Mouse (Mus musculus) heart, embryonic 10.5 days (tissue): Measurements from ENCODE around the gene Abtb2. TPM values are rescaled to one million over a fixed set of nuclear protein-coding genes. Genes with fewer than 3 reads are reported as not detected.

Experiments used
- DNase-seq: peaks from one replicate; pipeline ENCODE4 v3.0.0-alpha.2; 2017; ENCODE audit warnings: low spot score
- H3K27ac ChIP-seq: fragments of 300-500 bp; sonication (generic); 2 replicates; pipeline ENCODE4 v1.5.1; 2016; ENCODE audit warnings: mild to moderate bottlenecking
- H3K27me3 ChIP-seq: fragments of 300-500 bp; sonication (generic); 2 replicates; pipeline ENCODE4 v1.6.1; 2016; ENCODE audit warnings: mild to moderate bottlenecking; ENCODE audit not compliant: poor library complexity, insufficient read depth, severe bottlenecking
- H3K36me3 ChIP-seq: fragments of 300-500 bp; sonication (generic); 2 replicates; pipeline ENCODE4 v1.6.1; 2016; ENCODE audit warnings: mild to moderate bottlenecking, moderate library complexity
- H3K4me1 ChIP-seq: fragments of 300-500 bp; sonication (generic); 2 replicates; pipeline ENCODE4 v1.6.1; 2016; ENCODE audit warnings: mild to moderate bottlenecking
- H3K4me3 ChIP-seq: fragments of 300-500 bp; sonication (generic); 2 replicates; pipeline ENCODE4 v1.5.1; 2016; ENCODE audit warnings: mild to moderate bottlenecking, moderate library complexity
- H3K9me3 ChIP-seq: fragments of 300-500 bp; sonication (generic); 2 replicates; pipeline ENCODE4 v1.6.1; 2016; ENCODE audit warnings: mild to moderate bottlenecking, moderate library complexity
- WGBS: fragments of 180-500 bp; shearing (Covaris S2); methylation state at CpG from one replicate; pipeline ENCODE4 v1.1.7; 2016; 5-methylcytosine and 5-hydroxymethylcytosine counted together
- polyA plus RNA-seq: library from polyadenylated mRNA; unstranded; fragments of >200 nt; fragmentation: Nextera tagmentation; extraction: Ambion mirVana; gene quantifications from 2 replicates; pipeline ENCODE4 v1.2.1, GENCODE M21; 2016

Abtb2 gene
- polyA plus RNA-seq, 1 experiment from 2014 or later = 19.0 TPM

DNA sequence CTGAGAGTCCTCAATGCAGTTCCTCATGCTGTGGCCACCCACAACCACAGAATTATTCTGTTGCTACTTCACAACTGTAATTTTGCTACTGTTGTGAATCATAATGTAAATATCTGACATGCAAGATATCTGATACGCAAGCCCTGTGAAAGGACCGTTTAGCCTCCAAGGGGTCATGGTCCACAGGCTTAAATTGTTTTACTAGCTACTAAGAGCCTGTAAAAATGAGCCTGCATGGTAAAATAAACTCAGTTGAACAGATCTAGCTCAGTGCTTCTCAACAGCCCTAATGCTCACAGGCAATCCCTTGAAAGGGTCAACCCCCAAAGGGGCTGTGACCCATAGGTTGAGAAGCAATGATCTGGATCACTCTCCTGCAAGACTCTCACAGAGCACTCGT lies 183.0 kb downstream of the Abtb2 start:
- Histone ChIP-seq H3K9me3 (no peaks in the 10 kb centered on the region), H3K4me1 (no peaks in the 10 kb centered on the region), H3K36me3 (peaks cover 80% of the 10 kb centered on the region), H3K4me3 (no peak overlapping the region), H3K27ac (no peak overlapping the region), H3K27me3 (no peaks in the 10 kb centered on the region)
- DNase-seq = no peak
- WGBS = 94% methylated on average over 3 of the region's 3 CpGs

DNA sequence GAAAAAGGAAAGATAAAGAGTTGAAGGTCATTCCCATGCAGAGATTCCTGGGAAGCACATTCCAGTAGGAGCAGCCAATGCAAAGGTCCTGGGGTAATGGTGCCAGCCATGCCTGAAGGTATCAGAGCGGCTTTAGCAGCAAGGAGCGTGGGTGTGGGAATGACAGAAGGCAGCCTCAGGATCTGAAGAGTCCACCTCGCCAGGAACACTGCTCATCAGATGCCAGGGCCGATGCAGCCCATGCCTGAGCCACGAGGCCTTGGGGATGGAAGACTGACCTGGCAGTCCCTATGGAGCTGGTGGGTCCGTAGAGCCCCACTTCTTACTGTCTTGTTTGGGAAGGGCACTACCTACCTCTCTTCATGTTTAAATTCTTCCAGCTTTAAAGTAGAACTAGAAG lies 185.7 kb downstream of the Abtb2 start:
- Histone ChIP-seq H3K27ac (no peak overlapping the region), H3K36me3 (peaks cover 92% of the 10 kb centered on the region), H3K4me1 (no peaks in the 10 kb centered on the region), H3K27me3 (no peaks in the 10 kb centered on the region), H3K4me3 (no peak overlapping the region), H3K9me3 (no peaks in the 10 kb centered on the region)
- DNase-seq = no peak
- WGBS = 91% methylated on average over 6 of the region's 6 CpGs

DNA sequence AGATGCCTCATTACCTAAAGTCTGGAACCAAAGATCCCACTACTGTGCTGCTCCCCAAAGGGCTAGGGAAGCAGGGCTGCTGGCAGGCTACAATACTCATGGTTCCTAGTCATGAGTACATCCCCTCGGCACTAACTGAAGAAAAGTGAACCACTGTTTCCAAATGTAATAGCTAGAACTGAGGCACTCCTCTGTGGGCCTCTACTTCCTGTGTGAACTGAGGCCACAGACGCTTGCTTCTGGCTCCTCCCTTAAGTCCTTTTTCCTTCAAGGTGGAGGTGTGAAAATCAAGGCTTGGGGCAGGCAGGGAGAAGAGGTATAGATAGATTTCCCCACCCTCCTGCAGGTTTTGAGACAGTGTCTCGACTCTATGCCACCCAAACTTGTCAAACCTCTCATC lies 188.5 kb downstream of the Abtb2 start:
- H3K27ac ChIP-seq = no peak overlapping the region
- 89% methylated on average over 3 of the region's 3 CpGs for WGBS
- H3K9me3 ChIP-seq = no peaks in the 10 kb centered on the region
- H3K4me3 ChIP-seq = no peak overlapping the region
- no peaks in the 10 kb centered on the region for H3K4me1 ChIP-seq
- DNase-seq = no peak
- H3K27me3 ChIP-seq = no peaks in the 10 kb centered on the region
- H3K36me3 ChIP-seq = peaks cover 71% of the 10 kb centered on the region

DNA sequence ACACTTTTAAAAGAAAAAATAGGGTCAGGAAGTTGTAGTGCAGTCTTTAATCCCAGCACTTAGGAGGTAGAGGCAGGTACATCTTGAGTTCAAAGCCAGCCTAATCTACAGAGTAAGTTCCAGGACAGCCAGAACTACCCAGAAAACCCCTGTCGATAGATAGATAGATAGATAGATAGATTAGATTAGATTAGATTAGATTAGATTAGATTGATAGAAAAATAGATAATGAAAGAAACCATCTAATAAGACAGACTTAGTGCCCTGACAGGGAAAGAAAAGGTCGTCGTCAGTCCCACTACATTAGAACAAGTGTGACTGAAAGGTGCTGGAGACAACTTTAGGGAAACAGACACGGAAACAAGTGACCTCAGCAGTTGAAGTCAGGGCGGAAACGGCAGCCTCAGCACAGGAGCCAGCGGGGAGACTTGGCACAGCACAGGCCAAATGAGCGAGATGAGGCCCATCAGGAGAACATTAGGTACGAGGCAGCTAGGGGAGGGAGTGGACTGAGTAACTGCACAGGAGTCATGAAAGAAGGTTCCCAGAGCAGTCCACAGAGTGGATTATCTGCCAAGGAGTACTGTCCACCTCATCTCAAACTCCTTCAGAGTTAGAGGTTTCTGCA lies 189.5 kb downstream of the Abtb2 start:
- H3K27ac ChIP-seq = no peak overlapping the region
- WGBS = 84% methylated on average over 9 of the region's 9 CpGs
- H3K4me1 ChIP-seq = peaks cover 6% of the 10 kb centered on the region
- no peaks in the 10 kb centered on the region for H3K27me3 ChIP-seq
- H3K36me3 ChIP-seq = peaks cover 61% of the 10 kb centered on the region
- no peak overlapping the region for H3K4me3 ChIP-seq
- H3K9me3 ChIP-seq = no peaks in the 10 kb centered on the region
- DNase-seq = no peak

GRCm38 (mm10) chr2:103760421-103760820 lies 194.3 kb downstream of the Abtb2 start:
- no peaks in the 10 kb centered on the region for H3K27me3 ChIP-seq
- peaks cover 24% of the 10 kb centered on the region for H3K36me3 ChIP-seq
- H3K4me1 ChIP-seq = peaks cover 15% of the 10 kb centered on the region
- H3K27ac ChIP-seq = peak overlapping the region; percentile 85
- no peaks in the 10 kb centered on the region for H3K9me3 ChIP-seq
- no peak for DNase-seq
- WGBS = 2% methylated on average over 12 of the region's 12 CpGs
- peak overlapping the region; percentile 76 for H3K4me3 ChIP-seq

DNA sequence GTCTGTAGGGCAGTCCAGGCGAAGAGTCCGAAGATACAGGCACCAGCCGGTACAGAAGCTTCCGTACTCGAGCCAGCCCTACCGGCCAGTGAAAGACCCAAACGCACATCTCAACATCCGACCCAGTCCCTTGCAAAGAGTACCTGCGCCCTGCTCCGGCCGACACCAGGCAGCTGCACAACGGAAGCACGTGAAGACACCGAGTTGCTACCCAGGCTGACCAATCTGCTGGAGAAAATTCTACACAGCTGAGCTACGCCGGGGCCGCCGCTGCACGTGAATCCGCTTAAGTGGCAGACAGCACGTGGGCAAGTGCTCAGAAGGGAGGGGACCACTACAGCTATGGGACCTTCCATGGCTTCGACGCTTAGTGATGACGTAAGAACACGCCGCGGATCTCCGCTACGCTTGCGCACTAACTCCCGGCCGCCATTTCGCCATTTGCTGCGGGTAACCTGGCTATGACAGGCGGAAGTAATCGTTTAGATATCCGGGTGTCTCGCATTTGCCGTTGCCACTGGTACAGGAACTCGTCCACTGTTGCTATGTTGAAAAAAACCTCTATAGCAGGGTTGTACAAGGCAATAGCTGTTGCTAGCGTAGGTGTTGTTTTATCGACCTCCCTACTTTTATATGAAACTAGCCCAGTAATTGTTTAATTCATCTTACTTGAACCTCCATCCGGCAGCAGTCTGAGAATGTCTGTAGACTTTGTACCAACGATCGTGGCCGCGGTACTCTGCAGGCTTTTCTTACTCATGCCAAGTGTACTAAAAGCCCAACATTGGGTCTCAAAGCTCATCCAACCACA lies 195.0 kb downstream of the Abtb2 start, which contains the start of gene Nat10:
TSS of gene Nat10 (minus strand) at position 365 of the 811 bp plus-strand sequence.
- DNase-seq = peak; percentile 98
- peaks cover 15% of the 10 kb centered on the region for H3K4me1 ChIP-seq
- peak within 1 kb of the TSS; percentile 76 for H3K4me3 ChIP-seq
- H3K27me3 ChIP-seq = no peaks in the 10 kb centered on the region
- under 1% methylated on average over 47 of the region's 47 CpGs for WGBS
- H3K27ac ChIP-seq = peak within 1 kb of the TSS; percentile 85
- no peaks in the 10 kb centered on the region for H3K9me3 ChIP-seq
- peaks cover 24% of the 10 kb centered on the region for H3K36me3 ChIP-seq

DNA sequence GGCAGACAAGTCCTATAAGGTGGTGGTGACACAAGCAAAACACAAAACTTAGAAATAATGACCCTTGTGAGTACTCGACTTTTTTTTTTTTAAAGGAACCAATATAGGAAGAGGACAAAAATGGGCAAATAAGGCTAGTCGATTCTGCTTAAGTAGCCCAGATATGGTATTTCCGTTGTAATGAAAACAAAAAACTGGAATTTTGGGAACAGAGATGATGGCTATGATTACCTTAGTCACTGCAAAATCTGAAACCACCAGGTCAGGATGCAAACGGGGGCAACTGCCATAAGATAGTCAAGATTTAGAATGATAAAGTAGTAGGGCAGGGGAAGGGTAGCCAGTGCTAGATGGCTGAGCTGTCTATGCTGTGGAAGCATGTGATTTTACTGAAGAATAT lies 195.9 kb downstream of the Abtb2 start:
- H3K36me3 ChIP-seq = peaks cover 26% of the 10 kb centered on the region
- H3K4me1 ChIP-seq = peaks cover 15% of the 10 kb centered on the region
- no peak overlapping the region for H3K27ac ChIP-seq
- H3K4me3 ChIP-seq = peak overlapping the region; percentile 76
- DNase-seq = no peak
- no peaks in the 10 kb centered on the region for H3K27me3 ChIP-seq
- WGBS = 37% methylated on average over 4 of the region's 4 CpGs
- no peaks in the 10 kb centered on the region for H3K9me3 ChIP-seq

GRCm38 (mm10) chr2:103762492-103762891 lies 196.4 kb downstream of the Abtb2 start:
- no peak for DNase-seq
- Histone ChIP-seq H3K4me3 (0 out of 2 replicates have a peak overlapping the region, but pooled peaks have one; percentile 76), H3K27me3 (no peaks in the 10 kb centered on the region), H3K27ac (no peak overlapping the region), H3K36me3 (peaks cover 29% of the 10 kb centered on the region), H3K9me3 (no peaks in the 10 kb centered on the region), H3K4me1 (peaks cover 15% of the 10 kb centered on the region)
- 52% methylated on average over 1 of the region's 1 CpGs for WGBS

Other genes starting within 250 kb of the Abtb2 start
- not detected in 2 replicates for gene Elf5, start 154.6 kb upstream of the Abtb2 start, polyA plus RNA-seq
- gene Cat, start 81.2 kb upstream of the Abtb2 start, polyA plus RNA-seq = 83.7 and 89.5 TPM in 2 replicates
- gene Nat10, start 195.0 kb downstream of the Abtb2 start, polyA plus RNA-seq = 26.6 and 32.2 TPM in 2 replicates
- gene Caprin1, start 231.3 kb downstream of the Abtb2 start, polyA plus RNA-seq = 325 and 347 TPM in 2 replicates